Mouse (Mus musculus) megakaryocyte, embryonic 14.5 days (primary cell): ENCODE measurements around the gene Tmem184b. TPM values are rescaled to one million over a fixed set of nuclear protein-coding genes. Genes with fewer than 3 reads are reported as not detected.

ENCODE experiments used
- H3K27me3 ChIP-seq: replicated peaks from 2 replicates; pipeline ENCODE3; 2012; ENCODE audit warnings: inconsistent platforms
- H3K36me3 ChIP-seq: replicated peaks from 2 replicates; pipeline ENCODE3; 2012; ENCODE audit warnings: low read length, inconsistent platforms, mixed read lengths
- H3K4me1 ChIP-seq: 2 replicates; pipeline ENCODE4 v1.6.1; 2012; ENCODE audit warnings: inconsistent platforms
- H3K4me3 ChIP-seq: replicated peaks from 2 replicates; pipeline ENCODE3; 2012; ENCODE audit warnings: moderate library complexity, mild to moderate bottlenecking, inconsistent platforms
- H3K9me3 ChIP-seq: 2 replicates; pipeline ENCODE4 v1.6.1; 2012; ENCODE audit warnings: inconsistent platforms
- FLI1 ChIP-seq: IDR thresholded peaks from 2 replicates; pipeline ENCODE4 v1.6.1; 2012; ENCODE audit warnings: low read length, inconsistent platforms, mixed read lengths
- GATA1 ChIP-seq: IDR thresholded peaks from 3 replicates; pipeline ENCODE4 v1.6.1; 2012; ENCODE audit warnings: mixed read lengths, low read length, inconsistent platforms, borderline replicate concordance
- polyA plus RNA-seq: library from polyadenylated mRNA; stranded (reverse); fragments of >175 nt; gene quantifications from 2 replicates; pipeline ENCODE4 v1.2.3, GENCODE M21; 2012; ENCODE audit warnings: low replicate concordance; ENCODE audit not compliant: insufficient read depth

The Tmem184b gene
- polyA plus RNA-seq, 1 experiment, result 58.6 TPM

DNA sequence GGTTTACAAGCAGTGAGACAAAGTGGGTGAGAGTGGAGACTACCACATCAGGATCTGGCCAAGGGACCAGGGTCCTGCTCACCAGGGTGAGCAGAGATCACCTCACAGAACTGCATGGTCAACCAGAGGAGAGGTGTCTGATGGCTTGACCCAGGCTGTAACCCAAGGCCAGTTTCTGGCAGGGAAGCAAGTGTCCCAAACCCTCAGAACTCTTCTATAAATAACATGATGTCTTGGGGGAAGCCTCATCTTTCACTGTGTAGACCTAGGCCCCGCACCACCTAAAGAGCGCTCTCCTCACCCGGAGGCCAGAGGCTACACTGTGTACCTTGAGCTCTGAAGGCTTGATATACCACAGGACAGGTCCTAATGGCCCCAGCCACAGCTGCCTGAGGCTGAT lies 14.0 kb upstream of the Tmem184b start:
- Histone ChIP-seq H3K36me3 (peaks cover 60% of the 10 kb centered on the region), H3K27me3 (no peaks in the 10 kb centered on the region), H3K4me1 (peaks cover 28% of the 10 kb centered on the region), H3K9me3 (no peaks in the 10 kb centered on the region), H3K4me3 (no peak overlapping the region)
- TF ChIP-seq FLI1 (no peak), GATA1 (no peak)

GRCm38 (mm10) chr15:79416460-79417085 lies 13.2 kb upstream of the Tmem184b start:
- Histone ChIP-seq H3K9me3 (peaks cover 2% of the 10 kb centered on the region; the same call in 1 of the 2 replicates), H3K36me3 (peaks cover 52% of the 10 kb centered on the region), H3K4me3 (no peak overlapping the region), H3K4me1 (peaks cover 28% of the 10 kb centered on the region), H3K27me3 (no peaks in the 10 kb centered on the region)
- no peak for TF ChIP-seq GATA1
- TF ChIP-seq FLI1, result no peak

GRCm38 (mm10) chr15:79414513-79414912 lies 11.1 kb upstream of the Tmem184b start:
- Histone ChIP-seq H3K36me3 (peaks cover 31% of the 10 kb centered on the region), H3K4me1 (peaks cover 31% of the 10 kb centered on the region), H3K27me3 (no peaks in the 10 kb centered on the region), H3K9me3 (peaks cover 4% of the 10 kb centered on the region; the same call in 1 of the 2 replicates), H3K4me3 (peak overlapping the region; percentile 56)
- no peak for TF ChIP-seq GATA1
- TF ChIP-seq FLI1, result no peak

DNA sequence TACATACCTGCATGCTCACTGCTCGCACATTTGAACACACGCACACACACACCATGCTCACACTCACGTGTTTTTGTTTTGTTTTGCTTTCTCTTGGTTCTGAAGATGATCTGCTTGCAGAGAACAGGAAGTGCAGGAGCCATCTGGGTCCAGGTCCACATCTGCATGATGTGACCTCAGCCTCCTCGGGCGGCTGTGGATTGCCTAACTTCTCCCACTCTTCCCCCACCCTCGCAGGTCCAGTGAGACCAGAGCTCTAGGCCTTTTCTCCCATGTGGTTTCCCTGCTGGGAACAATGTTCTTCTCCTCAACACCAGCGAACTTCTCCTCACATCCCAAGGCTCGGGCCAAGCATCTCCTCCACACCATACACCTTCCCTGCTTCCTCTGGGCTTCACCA lies 10.4 kb upstream of the Tmem184b start:
- Histone ChIP-seq H3K4me3 (peak overlapping the region; percentile 54), H3K9me3 (peaks cover 4% of the 10 kb centered on the region; the same call in 1 of the 2 replicates), H3K36me3 (peaks cover 24% of the 10 kb centered on the region), H3K27me3 (no peaks in the 10 kb centered on the region), H3K4me1 (peaks cover 38% of the 10 kb centered on the region)
- TF ChIP-seq FLI1 (no peak), GATA1 (no peak)

GRCm38 (mm10) chr15:79413201-79413600 lies 9.8 kb upstream of the Tmem184b start:
- Histone ChIP-seq H3K4me1 (peaks cover 44% of the 10 kb centered on the region), H3K4me3 (no peak overlapping the region), H3K36me3 (peaks cover 18% of the 10 kb centered on the region), H3K9me3 (peaks cover 4% of the 10 kb centered on the region; the same call in 1 of the 2 replicates), H3K27me3 (no peaks in the 10 kb centered on the region)
- no peak for TF ChIP-seq GATA1
- no peak for TF ChIP-seq FLI1

DNA sequence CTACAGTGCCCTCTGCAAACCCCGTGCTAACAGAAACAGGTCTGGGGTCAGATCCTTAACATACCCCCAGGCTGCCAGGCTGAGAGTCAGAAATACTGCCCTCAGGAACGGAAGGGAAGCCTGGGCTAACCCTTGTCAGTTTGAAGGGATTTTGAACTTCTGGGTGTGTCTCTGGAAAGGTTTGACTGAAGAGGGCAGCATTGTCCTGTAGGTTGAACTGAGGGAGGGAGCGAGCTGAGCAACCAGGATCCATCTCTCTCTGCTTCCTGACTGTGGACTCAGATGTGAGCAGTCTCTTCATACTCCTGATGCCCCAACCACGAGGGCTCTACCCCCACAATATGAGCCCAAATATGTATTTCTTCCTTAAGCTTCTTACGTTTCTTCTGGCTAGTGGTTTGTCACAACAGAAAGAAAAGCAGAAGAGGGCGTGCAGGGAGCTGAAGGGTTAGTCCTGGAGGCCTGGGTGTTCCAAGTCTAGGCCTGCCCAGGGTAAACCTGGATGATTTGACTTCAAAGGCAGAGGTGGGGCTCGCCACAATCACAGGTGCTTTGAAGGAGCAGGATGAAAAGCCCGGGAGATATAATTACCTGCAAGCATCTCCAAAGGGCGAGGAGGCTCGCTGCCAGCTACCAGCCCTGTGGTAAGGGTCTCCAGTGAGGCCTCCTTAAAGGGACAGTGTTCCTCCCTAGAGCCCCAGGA lies 8.1 kb upstream of the Tmem184b start:
- Histone ChIP-seq H3K4me3 (no peak overlapping the region), H3K36me3 (peaks cover 4% of the 10 kb centered on the region), H3K27me3 (no peaks in the 10 kb centered on the region), H3K9me3 (peaks cover 4% of the 10 kb centered on the region; the same call in 1 of the 2 replicates), H3K4me1 (peaks cover 57% of the 10 kb centered on the region)
- no peak for TF ChIP-seq FLI1

GRCm38 (mm10) chr15:79409077-79409573 lies 5.8 kb upstream of the Tmem184b start:
- H3K27me3 ChIP-seq, result peaks cover 2% of the 10 kb centered on the region
- TF ChIP-seq GATA1, result no peak
- peaks cover 60% of the 10 kb centered on the region for H3K4me1 ChIP-seq
- H3K36me3 ChIP-seq, result no peaks in the 10 kb centered on the region
- peaks cover 4% of the 10 kb centered on the region; the same call in 1 of the 2 replicates for H3K9me3 ChIP-seq
- H3K4me3 ChIP-seq, result peak overlapping the region; percentile 73

DNA sequence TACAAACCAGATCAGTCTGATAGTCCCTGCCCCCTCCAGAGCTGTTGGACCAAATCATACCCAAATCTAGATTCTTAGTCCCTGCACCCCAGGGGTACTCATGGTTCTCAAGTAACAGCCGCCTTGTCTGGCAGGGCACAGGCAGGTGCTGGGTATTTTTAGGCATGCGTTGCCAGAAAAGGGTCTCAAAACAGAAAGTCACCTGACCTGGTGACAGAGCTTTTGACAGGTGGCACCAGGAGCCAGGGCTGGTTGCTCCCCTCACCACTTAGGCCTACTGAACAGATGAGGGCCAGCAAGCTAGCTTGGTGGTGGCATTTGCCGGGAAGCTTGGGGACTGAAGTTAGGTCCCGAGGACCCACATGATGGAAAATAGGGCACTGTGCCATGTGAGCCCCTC lies 3.2 kb upstream of the Tmem184b start:
- H3K27me3 ChIP-seq, result peaks cover 6% of the 10 kb centered on the region
- H3K4me1 ChIP-seq, result peaks cover 68% of the 10 kb centered on the region
- no peak for TF ChIP-seq FLI1
- no peak overlapping the region for H3K4me3 ChIP-seq
- peaks cover 2% of the 10 kb centered on the region; the same call in 1 of the 2 replicates for H3K9me3 ChIP-seq
- H3K36me3 ChIP-seq, result no peaks in the 10 kb centered on the region

DNA sequence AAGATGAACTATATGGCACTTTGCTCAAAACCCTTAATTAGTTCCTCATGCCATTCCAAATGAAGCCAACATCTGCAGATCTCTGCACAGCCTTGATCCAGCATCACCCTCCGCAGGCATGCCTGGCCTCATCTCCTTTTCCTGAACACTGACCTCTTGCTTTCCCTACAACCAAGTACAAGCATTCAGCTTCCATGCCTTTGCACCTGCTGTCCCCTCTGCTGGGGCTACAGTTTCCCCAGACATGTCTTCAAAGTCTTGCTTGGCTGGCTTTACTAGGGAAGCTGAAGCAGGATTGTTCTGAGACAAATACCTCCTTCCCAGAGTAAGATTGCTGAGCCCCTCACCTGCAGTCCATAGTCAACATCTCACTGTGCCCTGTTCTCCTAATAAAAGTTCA lies 908 bp upstream of the Tmem184b start:
- TF ChIP-seq FLI1 (no peak), GATA1 (no peak)
- Histone ChIP-seq H3K4me3 (peak overlapping the region; percentile 98), H3K4me1 (peaks cover 85% of the 10 kb centered on the region), H3K9me3 (no peaks in the 10 kb centered on the region), H3K27me3 (peaks cover 6% of the 10 kb centered on the region), H3K36me3 (peaks cover 3% of the 10 kb centered on the region)

DNA sequence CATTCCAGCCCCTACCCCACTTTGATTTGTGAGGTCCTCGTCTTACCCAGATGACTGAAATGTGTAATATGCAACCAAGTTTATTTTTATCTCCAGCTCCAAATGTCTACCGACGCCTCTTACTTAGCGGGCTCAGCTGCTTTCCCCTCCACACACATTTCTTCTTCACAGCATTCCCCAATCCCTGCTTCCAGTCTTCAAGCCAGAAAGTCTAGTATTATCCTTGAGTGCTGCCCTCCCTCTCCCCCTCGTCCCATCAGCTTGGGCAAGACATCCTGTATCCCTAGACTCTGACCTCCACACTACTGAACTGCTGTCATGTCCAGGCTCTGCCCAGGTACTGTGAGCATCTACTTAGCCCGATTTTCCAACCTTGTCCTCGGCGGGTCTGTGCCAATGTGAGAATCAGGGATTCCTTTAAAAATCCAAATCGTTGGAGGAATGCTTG lies 418 bp upstream of the Tmem184b start:
- H3K27me3 ChIP-seq, result peaks cover 6% of the 10 kb centered on the region
- TF ChIP-seq GATA1 (no peak), FLI1 (no peak)

GRCm38 (mm10) chr15:79402176-79402575 lies 1.2 kb downstream of the Tmem184b start:
- TF ChIP-seq GATA1 (no peak), FLI1 (no peak)
- H3K27me3 ChIP-seq, result peaks cover 6% of the 10 kb centered on the region
- H3K9me3 ChIP-seq, result no peaks in the 10 kb centered on the region
- H3K4me1 ChIP-seq, result peaks cover 83% of the 10 kb centered on the region
- peak overlapping the region; percentile 98 for H3K4me3 ChIP-seq
- peaks cover 14% of the 10 kb centered on the region for H3K36me3 ChIP-seq

More for the DNA sequence above, 418 bp upstream of the Tmem184b start:
- Histone ChIP-seq H3K9me3 (no peaks in the 10 kb centered on the region), H3K4me1 (peaks cover 85% of the 10 kb centered on the region), H3K36me3 (peaks cover 3% of the 10 kb centered on the region), H3K4me3 (peak overlapping the region; percentile 98)
